Mouse (Mus musculus) cerebellum, adult 2 months (tissue): ENCODE results near the gene Apobec2. TPM values are rescaled to one million over a fixed set of nuclear protein-coding genes. Genes with fewer than 3 reads are reported as not detected.
A peak's percentile ranks its signal among the peaks of the same experiment; 100 is the strongest.

Source experiments
- DNase-seq, 2 experiments: peaks; one replicate each; pipeline ENCODE4 v3.0.0; 2021
- H3K27ac ChIP-seq: fragments of 200-500 bp; 2 replicates; pipeline ENCODE4 v1.5.1; 2012; ENCODE audit warnings: low read length, control low read depth, inconsistent platforms; ENCODE audit not compliant: insufficient read depth
- H3K27me3 ChIP-seq: fragments of 200-500 bp; 2 replicates; pipeline ENCODE4 v1.6.1; 2012; ENCODE audit warnings: inconsistent platforms, mild to moderate bottlenecking, low read length, moderate library complexity; ENCODE audit not compliant: control insufficient read depth, insufficient read depth
- H3K4me1 ChIP-seq: fragments of 200-500 bp; 2 replicates; pipeline ENCODE4 v1.6.1; 2011; ENCODE audit warnings: low read length; ENCODE audit not compliant: control insufficient read depth, insufficient read depth
- H3K4me3 ChIP-seq: fragments of 200-500 bp; replicated peaks from 2 replicates; pipeline ENCODE3; 2011; ENCODE audit warnings: mild to moderate bottlenecking, low read depth, low read length, control low read depth; ENCODE audit not compliant: insufficient read depth
- CTCF ChIP-seq: fragments of 200-500 bp; IDR thresholded peaks from 2 replicates; pipeline ENCODE4 v1.5.1; 2011; ENCODE audit warnings: low read depth, mild to moderate bottlenecking, control low read depth, low read length, moderate library complexity, borderline replicate concordance; ENCODE audit not compliant: insufficient read depth
- POLR2A ChIP-seq: fragments of 200-500 bp; IDR thresholded peaks from 2 replicates; pipeline ENCODE4 v1.6.1; 2011; ENCODE audit warnings: low read length, control low read depth, borderline replicate concordance; ENCODE audit not compliant: insufficient read depth
- WGBS: fragments of 180-500 bp; shearing (Covaris S2); methylation state at CpG from one replicate; pipeline ENCODE4 v1.1.7; 2018; 5-methylcytosine and 5-hydroxymethylcytosine counted together
- polyA plus RNA-seq: library from polyadenylated mRNA; depleted of rRNA; stranded (reverse); fragments of >200 nt; gene quantifications from 2 replicates; pipeline ENCODE4 v1.2.3, GENCODE M21; 2012

Apobec2 gene
- polyA plus RNA-seq, 1 experiment: 0.28 TPM

GRCm38 (mm10) chr17:48450666-48451352, 18.1 kb upstream of the Apobec2 start:
- no peaks in the 10 kb centered on the region for H3K27me3 ChIP-seq
- WGBS: 89% methylated on average over 13 of the region's 13 CpGs
- TF ChIP-seq CTCF (no peak), POLR2A (no peak)
- no peak for DNase-seq
- no peak overlapping the region for H3K4me3 ChIP-seq
- no peaks in the 10 kb centered on the region for H3K4me1 ChIP-seq
- H3K27ac ChIP-seq: no peak overlapping the region

- Histone ChIP-seq H3K27me3 (no peaks in the 10 kb centered on the region), H3K4me3 (no peak overlapping the region), H3K4me1 (no peaks in the 10 kb centered on the region), H3K27ac (no peak overlapping the region)
- no peak for DNase-seq
- TF ChIP-seq CTCF: no peak
- no peak for TF ChIP-seq POLR2A
- WGBS: 73% methylated on average over 8 of the region's 8 CpGs
Measured at GRCm38 (mm10) chr17:48447675-48448074, 14.9 kb upstream of the Apobec2 start.

- Histone ChIP-seq H3K27ac (no peak overlapping the region), H3K27me3 (no peaks in the 10 kb centered on the region), H3K4me3 (no peak overlapping the region), H3K4me1 (no peaks in the 10 kb centered on the region)
- no peak for DNase-seq
- WGBS: 63% methylated on average over 16 of the region's 16 CpGs
- TF ChIP-seq POLR2A: no peak
- TF ChIP-seq CTCF: no peak
Measured at GRCm38 (mm10) chr17:48443542-48444145, 10.9 kb upstream of the Apobec2 start.

GRCm38 (mm10) chr17:48442745-48443457, 10.2 kb upstream of the Apobec2 start:
- WGBS: 38% methylated on average over 7 of the region's 7 CpGs
- peak; percentile 35; the same call in 1 of the 2 replicates for TF ChIP-seq CTCF
- no peak for TF ChIP-seq POLR2A
- Histone ChIP-seq H3K27ac (no peak overlapping the region), H3K4me1 (no peaks in the 10 kb centered on the region), H3K27me3 (no peaks in the 10 kb centered on the region), H3K4me3 (no peak overlapping the region)
- DNase-seq: no peak

- Histone ChIP-seq H3K4me1 (no peaks in the 10 kb centered on the region), H3K27ac (no peak overlapping the region), H3K4me3 (no peak overlapping the region), H3K27me3 (no peaks in the 10 kb centered on the region)
- WGBS: 55% methylated on average over 7 of the region's 7 CpGs
- no peak for TF ChIP-seq CTCF
- no peak for TF ChIP-seq POLR2A
- DNase-seq: no peak
Measured at GRCm38 (mm10) chr17:48437421-48437911, 4.7 kb upstream of the Apobec2 start.

GRCm38 (mm10) chr17:48436487-48436886, 3.8 kb upstream of the Apobec2 start:
- H3K27ac ChIP-seq: no peak overlapping the region
- no peak overlapping the region for H3K4me3 ChIP-seq
- TF ChIP-seq CTCF (no peak), POLR2A (no peak)
- no peaks in the 10 kb centered on the region for H3K27me3 ChIP-seq
- no peak for DNase-seq
- no peaks in the 10 kb centered on the region for H3K4me1 ChIP-seq
- WGBS: 82% methylated on average over 1 of the region's 1 CpGs

- TF ChIP-seq CTCF: no peak
- TF ChIP-seq POLR2A: no peak
- Histone ChIP-seq H3K27ac (no peak overlapping the region), H3K4me3 (no peak overlapping the region), H3K27me3 (no peaks in the 10 kb centered on the region), H3K4me1 (no peaks in the 10 kb centered on the region)
- no peak for DNase-seq
- WGBS: 69% methylated on average over 5 of the region's 5 CpGs
Measured at GRCm38 (mm10) chr17:48434479-48434878, 1.7 kb upstream of the Apobec2 start.

GRCm38 (mm10) chr17:48433689-48434330, 1.1 kb upstream of the Apobec2 start:
- no peaks in the 10 kb centered on the region for H3K27me3 ChIP-seq
- no peak overlapping the region for H3K27ac ChIP-seq
- no peaks in the 10 kb centered on the region for H3K4me1 ChIP-seq
- no peak overlapping the region for H3K4me3 ChIP-seq
- 86% methylated on average over 6 of the region's 6 CpGs for WGBS
- DNase-seq: no peak
- TF ChIP-seq POLR2A: no peak
- no peak for TF ChIP-seq CTCF
